Mouse (Mus musculus) testis, adult 2 months (tissue): ENCODE data around the gene 2610301B20Rik.

Experiments
- CTCF ChIP-seq: fragments of 200-500 bp; IDR thresholded peaks from 2 replicates; pipeline ENCODE4 v1.5.1; 2012; ENCODE audit warnings: low read depth, mild to moderate bottlenecking, inconsistent platforms, low read length, moderate library complexity; ENCODE audit not compliant: control insufficient read depth, insufficient read depth, insufficient replicate concordance
- POLR2A ChIP-seq: fragments of 200-500 bp; IDR thresholded peaks from 2 replicates; pipeline ENCODE4 v1.6.1; 2012; ENCODE audit warnings: low read depth, mild to moderate bottlenecking, inconsistent platforms, low read length, moderate library complexity; ENCODE audit not compliant: control insufficient read depth

GRCm38 (mm10) chr4:10845848-10846247, 28.4 kb upstream of the 2610301B20Rik start:
- TF ChIP-seq CTCF, result no peak
- no peak for TF ChIP-seq POLR2A
